Mouse (Mus musculus) liver, adult 2 months (tissue): ENCODE results near the gene Mllt11.

Experiments
- CTCF ChIP-seq: fragments of 200-500 bp; IDR thresholded peaks from 2 replicates; pipeline ENCODE4 v1.5.1; 2011; ENCODE audit warnings: low read depth, low read length, control low read depth
- POLR2A ChIP-seq: fragments of 200-500 bp; IDR thresholded peaks from 2 replicates; pipeline ENCODE4 v1.6.1; 2011; ENCODE audit warnings: low read length, control low read depth; ENCODE audit not compliant: insufficient read depth; ENCODE audit errors: extremely low read depth

- TF ChIP-seq CTCF (no peak), POLR2A (no peak)
Observed at GRCm38 (mm10) chr3:95186888-95187287, 45.1 kb downstream of the Mllt11 start.
